Mouse (Mus musculus): Measurements from ENCODE around the gene Vwa3b. TPM values are rescaled to one million over a fixed set of nuclear protein-coding genes. Genes with fewer than 3 reads are reported as not detected.

The Vwa3b gene
- total and polyA plus RNA-seq, 2 experiments from 2014 or later, result 1.9 to 4.6 TPM

- Histone ChIP-seq H3K4me3 (ENCODE audit: low read depth, low read length) (no peak overlapping the region), H3K9ac (no peak overlapping the region), H3K4me2 (ENCODE audit: low read depth) (no peak overlapping the region), H3K4me1 (ENCODE audit: insufficient read depth) (no peaks in the 10 kb centered on the region), H3K36me3 (ENCODE audit: insufficient read depth) (no peaks in the 10 kb centered on the region), H3K27ac (ENCODE audit: low read depth, low read length) (no peak overlapping the region), H3K27me3 (ENCODE audit: insufficient read depth, low read length) (no peaks in the 10 kb centered on the region), H3K9me3 (ENCODE audit: low read length) (no peaks in the 10 kb centered on the region)
- TF ChIP-seq CTCF (IDR thresholded peaks at IDR 0.05; ENCODE audit: low read depth), result no peak
- 83% methylated on average over 10 of the region's 10 CpGs for WGBS
- ATAC-seq, result no peak
- DNase-seq, result no peak
Measured at GRCm38 (mm10) chr1:37009880-37010279, 16.5 kb upstream of the Vwa3b start.

GRCm38 (mm10) chr1:37011626-37012209 is 14.7 kb upstream of the Vwa3b start:
- Histone ChIP-seq H3K9me3 (ENCODE audit: low read length) (no peaks in the 10 kb centered on the region), H3K9ac (no peak overlapping the region), H3K36me3 (ENCODE audit: insufficient read depth) (no peaks in the 10 kb centered on the region), H3K4me3 (ENCODE audit: low read depth, low read length) (no peak overlapping the region), H3K4me2 (ENCODE audit: low read depth) (no peak overlapping the region), H3K4me1 (ENCODE audit: insufficient read depth) (no peaks in the 10 kb centered on the region), H3K27me3 (ENCODE audit: insufficient read depth, low read length) (no peaks in the 10 kb centered on the region), H3K27ac (ENCODE audit: low read depth, low read length) (no peak overlapping the region)
- WGBS, result 63% methylated on average over 3 of the region's 3 CpGs
- no peak for TF ChIP-seq CTCF (IDR thresholded peaks at IDR 0.05; ENCODE audit: low read depth)
- DNase-seq (no peak), ATAC-seq (no peak)

GRCm38 (mm10) chr1:37013006-37013405 is 13.4 kb upstream of the Vwa3b start:
- Histone ChIP-seq H3K9ac (no peak overlapping the region), H3K4me2 (ENCODE audit: low read depth) (no peak overlapping the region), H3K36me3 (ENCODE audit: insufficient read depth) (no peaks in the 10 kb centered on the region), H3K27me3 (ENCODE audit: insufficient read depth, low read length) (no peaks in the 10 kb centered on the region), H3K4me3 (ENCODE audit: low read depth, low read length) (no peak overlapping the region), H3K27ac (ENCODE audit: low read depth, low read length) (no peak overlapping the region), H3K9me3 (ENCODE audit: low read length) (no peaks in the 10 kb centered on the region), H3K4me1 (ENCODE audit: insufficient read depth) (no peaks in the 10 kb centered on the region)
- TF ChIP-seq CTCF (IDR thresholded peaks at IDR 0.05; ENCODE audit: low read depth), result no peak
- DNase-seq (no peak), ATAC-seq (no peak)
- 84% methylated on average over 2 of the region's 2 CpGs for WGBS

- Histone ChIP-seq H3K27me3 (ENCODE audit: insufficient read depth, low read length) (no peaks in the 10 kb centered on the region), H3K9ac (no peak overlapping the region), H3K4me3 (ENCODE audit: low read depth, low read length) (no peak overlapping the region), H3K36me3 (ENCODE audit: insufficient read depth) (no peaks in the 10 kb centered on the region), H3K4me2 (ENCODE audit: low read depth) (no peak overlapping the region), H3K9me3 (ENCODE audit: low read length) (no peaks in the 10 kb centered on the region), H3K27ac (ENCODE audit: low read depth, low read length) (no peak overlapping the region), H3K4me1 (ENCODE audit: insufficient read depth) (no peaks in the 10 kb centered on the region)
- no peak for DNase-seq
- ATAC-seq, result no peak
- 89% methylated on average over 7 of the region's 7 CpGs for WGBS
- no peak for TF ChIP-seq CTCF (IDR thresholded peaks at IDR 0.05; ENCODE audit: low read depth)
Measured at GRCm38 (mm10) chr1:37013687-37014086, 12.7 kb upstream of the Vwa3b start.

GRCm38 (mm10) chr1:37019017-37019416 is 7.4 kb upstream of the Vwa3b start:
- H3K4me1 ChIP-seq (ENCODE audit: insufficient read depth), result no peaks in the 10 kb centered on the region
- 89% methylated on average over 6 of the region's 6 CpGs for WGBS
- H3K27ac ChIP-seq (ENCODE audit: low read depth, low read length), result no peak overlapping the region
- H3K9ac ChIP-seq, result no peak overlapping the region
- no peaks in the 10 kb centered on the region for H3K9me3 ChIP-seq (ENCODE audit: low read length)
- H3K36me3 ChIP-seq (ENCODE audit: insufficient read depth), result no peaks in the 10 kb centered on the region
- no peaks in the 10 kb centered on the region for H3K27me3 ChIP-seq (ENCODE audit: insufficient read depth, low read length)
- H3K4me2 ChIP-seq (ENCODE audit: low read depth), result no peak overlapping the region
- no peak for TF ChIP-seq CTCF (IDR thresholded peaks at IDR 0.05; ENCODE audit: low read depth)
- ATAC-seq (no peak), DNase-seq (no peak)
- no peak overlapping the region for H3K4me3 ChIP-seq (ENCODE audit: low read depth, low read length)

GRCm38 (mm10) chr1:37022704-37023103 is 3.7 kb upstream of the Vwa3b start:
- Histone ChIP-seq H3K4me2 (ENCODE audit: low read depth) (no peak overlapping the region), H3K4me1 (ENCODE audit: insufficient read depth) (no peaks in the 10 kb centered on the region), H3K36me3 (ENCODE audit: insufficient read depth) (no peaks in the 10 kb centered on the region), H3K9me3 (ENCODE audit: low read length) (no peaks in the 10 kb centered on the region), H3K9ac (no peak overlapping the region), H3K27ac (ENCODE audit: low read depth, low read length) (no peak overlapping the region), H3K27me3 (ENCODE audit: insufficient read depth, low read length) (no peaks in the 10 kb centered on the region), H3K4me3 (ENCODE audit: low read depth, low read length) (no peak overlapping the region)
- ATAC-seq, result no peak
- DNase-seq, result no peak
- TF ChIP-seq CTCF (IDR thresholded peaks at IDR 0.05; ENCODE audit: low read depth), result no peak
- 83% methylated on average over 2 of the region's 2 CpGs for WGBS

- Histone ChIP-seq H3K4me3 (ENCODE audit: low read depth, low read length) (no peak overlapping the region), H3K9ac (no peak overlapping the region), H3K27me3 (ENCODE audit: insufficient read depth, low read length) (no peaks in the 10 kb centered on the region), H3K36me3 (ENCODE audit: insufficient read depth) (no peaks in the 10 kb centered on the region), H3K4me1 (ENCODE audit: insufficient read depth) (0 out of 2 replicates have a peak, but pooled peaks cover 4% of the 10 kb centered on the region), H3K9me3 (ENCODE audit: low read length) (no peaks in the 10 kb centered on the region), H3K4me2 (ENCODE audit: low read depth) (no peak overlapping the region), H3K27ac (ENCODE audit: low read depth, low read length) (no peak overlapping the region)
- ATAC-seq (no peak), DNase-seq (no peak)
- 92% methylated on average over 7 of the region's 7 CpGs for WGBS
- no peak for TF ChIP-seq CTCF (IDR thresholded peaks at IDR 0.05; ENCODE audit: low read depth)
Measured at GRCm38 (mm10) chr1:37024736-37025135, 1.7 kb upstream of the Vwa3b start.

Data from forebrain, postnatal 0 days (tissue).